Mouse (Mus musculus): ENCODE measurements around the gene Lypd6b.

Gene Lypd6b

GRCm38 (mm10) chr2:49922810-49923209, 135.3 kb downstream of the Lypd6b start:
- Histone ChIP-seq H3K9me3 (ENCODE audit: low read length) (no peaks in the 10 kb centered on the region), H3K4me1 (replicated peaks; ENCODE audit: low read depth, low read length) (no peaks in the 10 kb centered on the region), H3K36me3 (ENCODE audit: insufficient read depth, low read length) (no peaks in the 10 kb centered on the region), H3K4me3 (replicated peaks; ENCODE audit: low read length) (no peak overlapping the region), H3K27me3 (ENCODE audit: insufficient read depth, low read length) (no peaks in the 10 kb centered on the region)
- TF ChIP-seq CTCF (conservative IDR thresholded peaks at IDR 0.05; ENCODE audit: low read length) (no peak), POU5F1 (IDR thresholded peaks at IDR 0.05; ENCODE audit: borderline replicate concordance, low read length) (no peak), NANOG (IDR thresholded peaks at IDR 0.05; ENCODE audit: borderline replicate concordance, low read length) (no peak)

GRCm38 (mm10) chr2:49926186-49926585, 138.7 kb downstream of the Lypd6b start:
- TF ChIP-seq POU5F1 (IDR thresholded peaks at IDR 0.05; ENCODE audit: borderline replicate concordance, low read length) (no peak), NANOG (IDR thresholded peaks at IDR 0.05; ENCODE audit: borderline replicate concordance, low read length) (no peak), CTCF (conservative IDR thresholded peaks at IDR 0.05; ENCODE audit: low read length) (no peak)
- no peak overlapping the region for H3K4me3 ChIP-seq (replicated peaks; ENCODE audit: low read length)
- no peaks in the 10 kb centered on the region for H3K4me1 ChIP-seq (replicated peaks; ENCODE audit: low read depth, low read length)
- no peaks in the 10 kb centered on the region for H3K36me3 ChIP-seq (ENCODE audit: insufficient read depth, low read length)
- no peaks in the 10 kb centered on the region for H3K9me3 ChIP-seq (ENCODE audit: low read length)
- H3K27me3 ChIP-seq (ENCODE audit: insufficient read depth, low read length) = no peaks in the 10 kb centered on the region

DNA sequence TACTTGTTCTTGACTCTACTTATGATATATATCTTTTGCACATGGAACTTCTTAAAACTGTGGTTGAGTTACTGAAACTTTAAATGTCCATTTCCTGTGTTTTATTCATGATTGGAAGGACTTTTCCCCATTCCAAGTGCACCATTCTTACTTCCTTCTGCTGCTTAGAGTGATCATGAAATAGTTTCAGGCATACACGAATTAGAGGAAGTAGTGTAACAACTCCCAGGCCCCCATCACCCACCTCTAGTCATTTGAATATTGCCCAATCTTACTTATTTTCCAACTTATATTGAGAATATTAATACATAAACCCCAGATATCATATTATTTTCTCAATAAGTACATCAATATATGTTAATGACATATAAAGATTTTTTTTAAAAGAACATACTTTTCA, 139.9 kb downstream of the Lypd6b start:
- H3K27me3 ChIP-seq (ENCODE audit: insufficient read depth, low read length) = no peaks in the 10 kb centered on the region
- H3K9me3 ChIP-seq (ENCODE audit: low read length) = no peaks in the 10 kb centered on the region
- no peaks in the 10 kb centered on the region for H3K4me1 ChIP-seq (replicated peaks; ENCODE audit: low read depth, low read length)
- TF ChIP-seq POU5F1 (IDR thresholded peaks at IDR 0.05; ENCODE audit: borderline replicate concordance, low read length) = no peak
- TF ChIP-seq NANOG (IDR thresholded peaks at IDR 0.05; ENCODE audit: borderline replicate concordance, low read length) = no peak
- TF ChIP-seq CTCF (conservative IDR thresholded peaks at IDR 0.05; ENCODE audit: low read length) = no peak
- no peaks in the 10 kb centered on the region for H3K36me3 ChIP-seq (ENCODE audit: insufficient read depth, low read length)
- H3K4me3 ChIP-seq (replicated peaks; ENCODE audit: low read length) = no peak overlapping the region

- Histone ChIP-seq H3K36me3 (ENCODE audit: insufficient read depth, low read length) (no peaks in the 10 kb centered on the region), H3K9me3 (ENCODE audit: low read length) (no peaks in the 10 kb centered on the region), H3K4me1 (replicated peaks; ENCODE audit: low read depth, low read length) (no peaks in the 10 kb centered on the region), H3K27me3 (ENCODE audit: insufficient read depth, low read length) (no peaks in the 10 kb centered on the region), H3K4me3 (replicated peaks; ENCODE audit: low read length) (no peak overlapping the region)
- TF ChIP-seq NANOG (IDR thresholded peaks at IDR 0.05; ENCODE audit: borderline replicate concordance, low read length) (no peak), POU5F1 (IDR thresholded peaks at IDR 0.05; ENCODE audit: borderline replicate concordance, low read length) (no peak), CTCF (conservative IDR thresholded peaks at IDR 0.05; ENCODE audit: low read length) (no peak)
Measured at GRCm38 (mm10) chr2:49929931-49930330, 142.4 kb downstream of the Lypd6b start.

GRCm38 (mm10) chr2:49937621-49938020, 150.1 kb downstream of the Lypd6b start:
- Histone ChIP-seq H3K27me3 (ENCODE audit: insufficient read depth, low read length) (no peaks in the 10 kb centered on the region), H3K4me3 (replicated peaks; ENCODE audit: low read length) (no peak overlapping the region), H3K36me3 (ENCODE audit: insufficient read depth, low read length) (no peaks in the 10 kb centered on the region), H3K9me3 (ENCODE audit: low read length) (no peaks in the 10 kb centered on the region), H3K4me1 (replicated peaks; ENCODE audit: low read depth, low read length) (no peaks in the 10 kb centered on the region)
- TF ChIP-seq NANOG (IDR thresholded peaks at IDR 0.05; ENCODE audit: borderline replicate concordance, low read length) (no peak), CTCF (conservative IDR thresholded peaks at IDR 0.05; ENCODE audit: low read length) (no peak), POU5F1 (IDR thresholded peaks at IDR 0.05; ENCODE audit: borderline replicate concordance, low read length) (no peak)

GRCm38 (mm10) chr2:49938246-49938645, 150.8 kb downstream of the Lypd6b start:
- no peak overlapping the region for H3K4me3 ChIP-seq (replicated peaks; ENCODE audit: low read length)
- TF ChIP-seq NANOG (IDR thresholded peaks at IDR 0.05; ENCODE audit: borderline replicate concordance, low read length) (no peak), POU5F1 (IDR thresholded peaks at IDR 0.05; ENCODE audit: borderline replicate concordance, low read length) (no peak), CTCF (conservative IDR thresholded peaks at IDR 0.05; ENCODE audit: low read length) (no peak)
- H3K4me1 ChIP-seq (replicated peaks; ENCODE audit: low read depth, low read length) = no peaks in the 10 kb centered on the region
- H3K36me3 ChIP-seq (ENCODE audit: insufficient read depth, low read length) = no peaks in the 10 kb centered on the region
- H3K27me3 ChIP-seq (ENCODE audit: insufficient read depth, low read length) = no peaks in the 10 kb centered on the region
- no peaks in the 10 kb centered on the region for H3K9me3 ChIP-seq (ENCODE audit: low read length)

- TF ChIP-seq NANOG (IDR thresholded peaks at IDR 0.05; ENCODE audit: borderline replicate concordance, low read length) (no peak), POU5F1 (IDR thresholded peaks at IDR 0.05; ENCODE audit: borderline replicate concordance, low read length) (no peak), CTCF (conservative IDR thresholded peaks at IDR 0.05; ENCODE audit: low read length) (no peak)
- Histone ChIP-seq H3K9me3 (ENCODE audit: low read length) (no peaks in the 10 kb centered on the region), H3K4me1 (replicated peaks; ENCODE audit: low read depth, low read length) (no peaks in the 10 kb centered on the region), H3K36me3 (ENCODE audit: insufficient read depth, low read length) (no peaks in the 10 kb centered on the region), H3K4me3 (replicated peaks; ENCODE audit: low read length) (no peak overlapping the region), H3K27me3 (ENCODE audit: insufficient read depth, low read length) (no peaks in the 10 kb centered on the region)
Measured at GRCm38 (mm10) chr2:49940372-49940771, 152.9 kb downstream of the Lypd6b start.

- Histone ChIP-seq H3K36me3 (ENCODE audit: insufficient read depth, low read length) (no peaks in the 10 kb centered on the region), H3K9me3 (ENCODE audit: low read length) (no peaks in the 10 kb centered on the region), H3K4me3 (replicated peaks; ENCODE audit: low read length) (no peak overlapping the region), H3K27me3 (ENCODE audit: insufficient read depth, low read length) (no peaks in the 10 kb centered on the region), H3K4me1 (replicated peaks; ENCODE audit: low read depth, low read length) (no peaks in the 10 kb centered on the region)
- TF ChIP-seq POU5F1 (IDR thresholded peaks at IDR 0.05; ENCODE audit: borderline replicate concordance, low read length) = no peak
- TF ChIP-seq CTCF (conservative IDR thresholded peaks at IDR 0.05; ENCODE audit: low read length) = no peak
- TF ChIP-seq NANOG (IDR thresholded peaks at IDR 0.05; ENCODE audit: borderline replicate concordance, low read length) = no peak
Measured at GRCm38 (mm10) chr2:49942100-49942499, 154.6 kb downstream of the Lypd6b start.

DNA sequence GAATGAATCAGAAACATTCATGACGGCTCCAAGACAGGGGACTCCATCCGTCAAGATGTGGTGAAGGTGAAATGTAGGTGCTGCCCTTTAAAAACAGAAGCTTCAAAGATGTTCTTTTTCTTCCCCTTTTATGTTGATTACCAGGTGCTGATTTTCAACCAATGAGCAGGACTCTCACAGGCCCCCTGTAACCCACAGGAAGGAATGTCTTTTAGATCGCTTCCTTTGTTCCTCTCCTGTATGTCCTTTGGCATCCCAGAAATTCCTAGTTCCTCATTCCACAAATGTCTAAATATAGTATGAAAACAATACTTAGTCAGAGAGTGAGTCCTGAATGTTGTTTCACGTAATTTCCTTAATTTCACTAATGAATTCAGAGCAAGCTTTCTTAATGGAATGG, 164.2 kb downstream of the Lypd6b start:
- TF ChIP-seq CTCF (conservative IDR thresholded peaks at IDR 0.05; ENCODE audit: low read length) = no peak
- no peak for TF ChIP-seq POU5F1 (IDR thresholded peaks at IDR 0.05; ENCODE audit: borderline replicate concordance, low read length)
- TF ChIP-seq NANOG (IDR thresholded peaks at IDR 0.05; ENCODE audit: borderline replicate concordance, low read length) = no peak

More for the DNA sequence above, 164.2 kb downstream of the Lypd6b start:
- no peaks in the 10 kb centered on the region for H3K9me3 ChIP-seq (ENCODE audit: low read length)
- H3K4me1 ChIP-seq (replicated peaks; ENCODE audit: low read depth, low read length) = no peaks in the 10 kb centered on the region
- no peaks in the 10 kb centered on the region for H3K27me3 ChIP-seq (ENCODE audit: insufficient read depth, low read length)
- no peaks in the 10 kb centered on the region for H3K36me3 ChIP-seq (ENCODE audit: insufficient read depth, low read length)
- no peak overlapping the region for H3K4me3 ChIP-seq (replicated peaks; ENCODE audit: low read length)
